Mouse (Mus musculus): ENCODE data around the gene Smg1.

DNA sequence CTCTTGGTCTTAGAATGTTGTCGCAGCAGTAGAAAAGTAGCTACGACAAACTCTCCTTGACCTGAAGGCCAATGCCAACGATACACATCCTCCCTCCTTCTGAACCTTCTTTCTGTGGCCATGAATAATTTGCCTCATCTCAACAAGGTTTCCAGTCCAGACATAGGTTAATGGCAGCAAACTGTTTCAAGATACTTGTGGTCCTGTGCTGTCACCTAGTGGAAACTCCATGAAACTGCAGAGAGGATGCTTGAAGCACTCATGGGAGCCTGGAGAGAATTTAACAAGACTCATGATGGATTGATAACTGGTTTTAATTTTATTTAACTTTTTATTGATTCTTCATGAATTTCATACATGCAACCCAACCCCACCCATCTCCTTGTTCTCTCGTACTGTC lies 141.2 kb downstream of the Smg1 start:
- TF ChIP-seq POLR2A (IDR thresholded peaks at IDR 0.05; ENCODE audit: borderline replicate concordance, low read depth, low read length) (no peak), CTCF (IDR thresholded peaks at IDR 0.05; ENCODE audit: low read depth, low read length) (no peak)

All from bone marrow macrophage, adult 2 months (primary cell).